In genomic region chr4:49623916-49624315, GRCm38 (mm10) we compare ENCODE assay signal across 34 mouse cellular contexts. TPM values are rescaled to one million over a fixed set of nuclear protein-coding genes. Genes with fewer than 3 reads are reported as not detected.
"Had no signal": no experiment of that assay in that cellular context is flagged by ENCODE, and none has a peak within 500 bp of the region (broad histone marks: within the 10 kb centered on the region; RNA-seq: fewer than 3 reads in every experiment).

No protein-coding gene starts in this region.

- H3K27me3 ChIP-seq: limb, embryonic 12.5 days; limb, embryonic 13.5 days; limb, embryonic 15.5 days; liver, embryonic 12.5 days; liver, embryonic 13.5 days; liver, embryonic 15.5 days; lung, embryonic 15.5 days; megakaryocyte, embryonic 14.5 days; midbrain, embryonic 12.5 days; midbrain, embryonic 13.5 days; midbrain, embryonic 15.5 days; neural tube, embryonic 12.5 days had no signal

- H3K36me3 ChIP-seq: limb, embryonic 10.5 days; limb, embryonic 12.5 days; limb, embryonic 13.5 days; limb, embryonic 15.5 days; liver, embryonic 12.5 days; liver, embryonic 13.5 days; liver, embryonic 15.5 days; lung, embryonic 15.5 days; midbrain, embryonic 10.5 days; midbrain, embryonic 12.5 days; midbrain, embryonic 13.5 days; midbrain, embryonic 15.5 days; neural tube, embryonic 12.5 days had no signal

- H3K27ac ChIP-seq: limb, embryonic 10.5 days; limb, embryonic 12.5 days; limb, embryonic 13.5 days; limb, embryonic 15.5 days; liver, embryonic 12.5 days; liver, embryonic 13.5 days; liver, embryonic 14.5 days; liver, embryonic 15.5 days; macrophage; midbrain, embryonic 10.5 days; midbrain, embryonic 12.5 days; midbrain, embryonic 13.5 days; midbrain, embryonic 15.5 days; neural tube, embryonic 12.5 days had no signal

- DNase-seq: left cerebral cortex, postnatal 4 days; liver; liver, embryonic 13.5 days; liver, postnatal 0 days; lung, adult 18-20 months; lung, adult 2 months; lung, embryonic 14.5 days; lung, postnatal 10 days; lung, postnatal 14 days; lung, postnatal 36 days; lung, postnatal 4 days; midbrain, embryonic 14.5 days had no signal

- H3K4me1 ChIP-seq: limb, embryonic 10.5 days; limb, embryonic 12.5 days; limb, embryonic 13.5 days; limb, embryonic 15.5 days; midbrain, embryonic 12.5 days; midbrain, embryonic 13.5 days; midbrain, embryonic 15.5 days; neural tube, embryonic 12.5 days had no signal

- H3K4me3 ChIP-seq: limb, embryonic 10.5 days; limb, embryonic 12.5 days; limb, embryonic 13.5 days; limb, embryonic 15.5 days; liver, embryonic 12.5 days; liver, embryonic 13.5 days; liver, embryonic 15.5 days; lung, embryonic 15.5 days; megakaryocyte, embryonic 14.5 days; midbrain, embryonic 10.5 days; midbrain, embryonic 12.5 days; midbrain, embryonic 13.5 days; midbrain, embryonic 15.5 days; myocyte; neural tube, embryonic 12.5 days had no signal

RNA-seq across cellular contexts. Expression of gene Tmem246, which starts 26.2 kb away (rescaled TPM):
- total RNA-seq: megakaryocyte, adult 5-6 weeks; monocyte, adult 5-6 weeks had no signal
- polyA plus RNA-seq: macrophage had no signal

RNA-seq across cellular contexts. Expression of gene Ppp3r2, which starts 57.9 kb away (rescaled TPM):
- total RNA-seq: liver, adult 2 months; megakaryocyte progenitor cell, adult 5-6 weeks; megakaryocyte, adult 5-6 weeks; megakaryocyte-erythroid progenitor cell, adult 5-6 weeks; monocyte, adult 5-6 weeks had no signal
- polyA plus RNA-seq: liver, adult 2 months; liver, embryonic 12.5 days; liver, embryonic 13.5 days; liver, embryonic 14.5 days; liver, embryonic 15.5 days; liver, embryonic 16.5 days; liver, postnatal 0 days; lung, adult 2 months; lung, embryonic 14.5 days; lung, embryonic 15.5 days; macrophage; midbrain, embryonic 10.5 days; myocyte had no signal
